Mouse (Mus musculus) MEL (cell line): ENCODE measurements around the gene Sez6. TPM values are rescaled to one million over a fixed set of nuclear protein-coding genes. Genes with fewer than 3 reads are reported as not detected.

ENCODE experiments used
- DNase-seq: peaks from one replicate; pipeline ENCODE4 v3.0.0; 2011; ENCODE audit warnings: low read depth, low spot score
- H3K27ac ChIP-seq: 2 replicates; pipeline ENCODE4 v1.5.1; 2012; ENCODE audit warnings: low read depth, mild to moderate bottlenecking, control low read depth, low read length, moderate library complexity; ENCODE audit not compliant: control insufficient read depth
- H3K27me3 ChIP-seq, 2 experiments: fragments of 150-350 bp in 1 of 2; sonication (generic) in 1 of 2; 2 replicates each; pipeline ENCODE4 v1.6.1; 2012; ENCODE audit warnings: low read length in 2 of 2, mild to moderate bottlenecking in 2 of 2, improper control_type of control experiment in 1 of 2, moderate library complexity in 1 of 2; ENCODE audit not compliant: insufficient read depth in 2 of 2, control insufficient read depth in 1 of 2
- H3K36me3 ChIP-seq, 2 experiments: 2 replicates each; pipeline ENCODE4 v1.6.1; 2012 to 2014; ENCODE audit warnings: low read length in 2 of 2, improper control_type of control experiment in 1 of 2, inconsistent platforms in 1 of 2, mild to moderate bottlenecking in 1 of 2; ENCODE audit not compliant: insufficient read depth in 2 of 2, control insufficient read depth in 1 of 2
- H3K4me1 ChIP-seq, 2 experiments: fragments of 150-350 bp in 1 of 2; sonication (generic) in 1 of 2; 2 replicates each; pipeline ENCODE4 v1.6.1; 2012; ENCODE audit warnings: low read length in 2 of 2, improper control_type of control experiment in 1 of 2, mild to moderate bottlenecking in 1 of 2; ENCODE audit not compliant: insufficient read depth in 2 of 2, control insufficient read depth in 1 of 2
- H3K4me3 ChIP-seq, 2 experiments: fragments of 150-350 bp in 1 of 2; sonication (generic) in 1 of 2; 2 replicates each; pipeline ENCODE4 v1.5.1; 2012; ENCODE audit warnings: low read depth in 2 of 2, low read length in 2 of 2, mild to moderate bottlenecking in 2 of 2, moderate library complexity in 2 of 2, control low read depth in 1 of 2, improper control_type of control experiment in 1 of 2; ENCODE audit not compliant: control insufficient read depth in 1 of 2, insufficient read depth in 1 of 2
- H3K79me2 ChIP-seq: 2 replicates; pipeline ENCODE4 v1.6.1; 2012; ENCODE audit warnings: mild to moderate bottlenecking, low read length, moderate library complexity; ENCODE audit not compliant: control insufficient read depth, poor library complexity, insufficient read depth
- H3K9ac ChIP-seq: 2 replicates; pipeline ENCODE4 v1.6.1; 2012; ENCODE audit warnings: low read depth, mild to moderate bottlenecking, control low read depth, low read length, moderate library complexity; ENCODE audit not compliant: control insufficient read depth, poor library complexity, severe bottlenecking
- H3K9me3 ChIP-seq: fragments of 150-350 bp; sonication (generic); replicated peaks from 2 replicates; pipeline ENCODE4 v1.6.1; 2012; ENCODE audit warnings: mild to moderate bottlenecking, low read length, improper control_type of control experiment, moderate library complexity; ENCODE audit not compliant: insufficient read depth
- CHD2 ChIP-seq: IDR thresholded peaks from 2 replicates; pipeline ENCODE4 v1.6.1; 2011; ENCODE audit warnings: low read length, improper control_type of control experiment
- CTCF ChIP-seq, 3 experiments: IDR thresholded peaks in 2 of 3; conservative IDR thresholded peaks in 1 of 3; 2 replicates each; pipeline ENCODE4 v1.5.1; 2011 to 2012; ENCODE audit warnings: low read length in 3 of 3, low read depth in 2 of 3, mild to moderate bottlenecking in 2 of 3, improper control_type of control experiment in 1 of 3, inconsistent platforms in 1 of 3, mixed read lengths in 1 of 3, moderate library complexity in 1 of 3; ENCODE audit not compliant: control insufficient read depth in 1 of 3, insufficient read depth in 1 of 3, poor library complexity in 1 of 3, severe bottlenecking in 1 of 3
- ELF1 ChIP-seq: IDR thresholded peaks from 2 replicates; pipeline ENCODE4 v1.6.1; 2014; ENCODE audit warnings: low read depth, mild to moderate bottlenecking, inconsistent platforms, low read length, improper control_type of control experiment, moderate library complexity
- GATA1 ChIP-seq: IDR thresholded peaks from 2 replicates; pipeline ENCODE4 v1.6.1; 2011; ENCODE audit warnings: low read depth, low read length, improper control_type of control experiment
- HCFC1 ChIP-seq: IDR thresholded peaks from 2 replicates; pipeline ENCODE4 v1.6.1; 2012; ENCODE audit warnings: low read depth, mild to moderate bottlenecking, inconsistent platforms, low read length, improper control_type of control experiment, moderate library complexity
- JUND ChIP-seq: IDR thresholded peaks from 2 replicates; pipeline ENCODE4 v1.6.1; 2011; ENCODE audit warnings: low read depth, mild to moderate bottlenecking, improper control_type of control experiment, low read length
- MXI1 ChIP-seq: IDR thresholded peaks from 2 replicates; pipeline ENCODE4 v1.6.1; 2011; ENCODE audit warnings: mild to moderate bottlenecking, low read depth, low read length, improper control_type of control experiment
- MYC ChIP-seq: IDR thresholded peaks from 2 replicates; pipeline ENCODE4 v1.6.1; 2011; ENCODE audit warnings: low read depth, mild to moderate bottlenecking, low read length, improper control_type of control experiment, moderate library complexity
- NELFE ChIP-seq: IDR thresholded peaks from 2 replicates; pipeline ENCODE4 v1.6.1; 2011; ENCODE audit warnings: low read depth, low read length, improper control_type of control experiment
- NRF1 ChIP-seq: IDR thresholded peaks from 2 replicates; pipeline ENCODE4 v1.6.1; 2014; ENCODE audit warnings: low read depth, mild to moderate bottlenecking, inconsistent platforms, low read length, improper control_type of control experiment, moderate library complexity; ENCODE audit not compliant: poor library complexity, insufficient read depth, severe bottlenecking
- POLR2A ChIP-seq, 2 experiments: IDR thresholded peaks; 2 replicates each; pipeline ENCODE4 v1.6.1; 2011 to 2012; ENCODE audit warnings: low read length in 2 of 2, mild to moderate bottlenecking in 2 of 2, control low read depth in 1 of 2, improper control_type of control experiment in 1 of 2, low read depth in 1 of 2, moderate library complexity in 1 of 2; ENCODE audit not compliant: control insufficient read depth in 1 of 2, insufficient read depth in 1 of 2, poor library complexity in 1 of 2
- RCOR1 ChIP-seq: IDR thresholded peaks from 2 replicates; pipeline ENCODE4 v1.6.1; 2012; ENCODE audit warnings: low read depth, mild to moderate bottlenecking, inconsistent platforms, low read length, improper control_type of control experiment
- SIN3A ChIP-seq: IDR thresholded peaks from 2 replicates; pipeline ENCODE4 v1.6.1; 2012; ENCODE audit warnings: low read length, improper control_type of control experiment, inconsistent platforms
- TBP ChIP-seq: IDR thresholded peaks from 2 replicates; pipeline ENCODE4 v1.8.0; 2011; ENCODE audit warnings: low read depth, low read length, improper control_type of control experiment
- TCF12 ChIP-seq: IDR thresholded peaks from 2 replicates; pipeline ENCODE4 v1.6.1; 2014; ENCODE audit warnings: low read depth, mild to moderate bottlenecking, inconsistent platforms, low read length, improper control_type of control experiment, moderate library complexity
- ZMIZ1 ChIP-seq: IDR thresholded peaks from 2 replicates; pipeline ENCODE4 v1.6.1; 2012; ENCODE audit warnings: low read depth, mild to moderate bottlenecking, inconsistent platforms, low read length, improper control_type of control experiment, moderate library complexity
- polyA plus RNA-seq, 2 experiments: library from polyadenylated mRNA; stranded (reverse) in 1 of 2; unstranded in 1 of 2; fragments of >175 nt in 1 of 2; fragments of >200 nt in 1 of 2; gene quantifications; 2 replicates each; pipeline versions ENCODE4 v1.2.1 to v1.2.4; 2012; ENCODE audit warnings: low replicate concordance in 2 of 2, low read depth in 1 of 2; ENCODE audit not compliant: insufficient read length in 2 of 2, insufficient read depth in 1 of 2, missing spikeins in 1 of 2
- total RNA-seq: library from RNA; depleted of rRNA; stranded (reverse); fragments of 300-350 nt; gene quantifications from 2 replicates; pipeline ENCODE4 v1.2.3, GENCODE M21; 2012

Sez6 gene
- total and polyA plus RNA-seq, 3 experiments = 0.04 TPM; not detected in 2

DNA sequence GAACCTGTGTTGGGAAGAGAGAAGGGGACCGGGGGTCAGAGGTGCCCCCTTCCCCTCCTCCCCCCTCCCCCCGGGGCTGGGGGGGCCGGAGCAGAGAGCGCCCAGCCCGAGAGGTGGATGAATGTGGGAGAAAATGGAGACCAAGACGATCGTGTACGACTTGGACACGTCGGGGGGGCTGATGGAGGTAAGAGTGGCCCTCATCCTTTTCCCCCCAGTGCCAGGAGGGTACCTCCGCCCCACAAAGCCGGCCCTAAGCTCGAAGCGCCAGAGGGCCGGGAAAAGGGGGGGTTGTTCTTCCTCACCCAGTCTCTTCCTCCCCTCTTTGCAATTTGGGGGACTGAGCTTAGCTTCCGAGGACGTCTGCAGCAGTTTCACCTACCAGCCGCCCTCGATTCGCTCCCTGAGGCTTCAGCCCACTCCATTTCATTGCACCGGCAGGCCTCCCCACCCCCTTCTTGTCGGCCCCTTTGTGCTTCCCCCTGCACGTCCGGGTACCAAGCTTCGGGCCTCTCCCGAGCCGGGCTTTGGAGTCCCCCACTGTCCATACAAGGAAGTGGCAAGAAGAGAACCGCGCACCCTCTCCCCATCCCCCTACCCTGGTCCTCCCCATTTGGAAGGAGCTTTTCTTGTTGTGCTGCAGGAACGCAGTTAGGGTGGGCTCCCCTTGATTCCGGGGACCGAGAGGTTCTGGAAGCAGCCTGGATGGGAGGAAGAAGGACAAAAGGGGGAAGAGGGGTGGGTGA lies 52.8 kb downstream of the Sez6 start:
- Histone ChIP-seq H3K4me1 (peaks cover 0 to 15% of the 10 kb centered on the region in 2 experiments; a peak in 2 of 4 replicates), H3K27me3 (no peaks in the 10 kb centered on the region), H3K27ac (peak overlapping the region; percentile 77), H3K9me3 (no peaks in the 10 kb centered on the region), H3K79me2 (peaks cover 44% of the 10 kb centered on the region), H3K9ac (peak overlapping the region; percentile 98), H3K4me3 (peak overlapping the region; percentile 88 to 93), H3K36me3 (peaks cover 7 to 24% of the 10 kb centered on the region in 2 experiments)
- DNase-seq = peak; percentile 83
- TF ChIP-seq ELF1 (peak; percentile 75), TBP (no peak), GATA1 (no peak), CHD2 (peak; percentile 31; the same call in 1 of the 2 replicates), HCFC1 (peak; percentile 62), RCOR1 (0 out of 2 replicates have a peak, but pooled peaks have one; percentile 18), CTCF (IDR thresholded peaks at IDR 0.05 in 2 of 3, conservative IDR thresholded peaks at IDR 0.05 in 1 of 3; ENCODE audit: control insufficient read depth in 1 of 3, insufficient read depth in 1 of 3, low read depth in 2 of 3, low read length in 3 of 3, poor library complexity in 1 of 3, severe bottlenecking in 1 of 3) (0 out of 6 replicates have a peak, but pooled peaks of 1 of the 3 experiments have one; percentile 0), NELFE (peak; percentile 14), NRF1 (0 out of 2 replicates have a peak, but pooled peaks have one; percentile 11), TCF12 (0 out of 2 replicates have a peak, but pooled peaks have one; percentile 29), SIN3A (peak; percentile 62), ZMIZ1 (no peak), MYC (no peak), POLR2A (IDR thresholded peaks at IDR 0.05; ENCODE audit: control insufficient read depth in 1 of 2, insufficient read depth in 1 of 2, low read depth in 1 of 2, low read length in 2 of 2, poor library complexity in 1 of 2) (0 out of 4 replicates have a peak, but pooled peaks of 1 of the 2 experiments have one; percentile 31)

DNA sequence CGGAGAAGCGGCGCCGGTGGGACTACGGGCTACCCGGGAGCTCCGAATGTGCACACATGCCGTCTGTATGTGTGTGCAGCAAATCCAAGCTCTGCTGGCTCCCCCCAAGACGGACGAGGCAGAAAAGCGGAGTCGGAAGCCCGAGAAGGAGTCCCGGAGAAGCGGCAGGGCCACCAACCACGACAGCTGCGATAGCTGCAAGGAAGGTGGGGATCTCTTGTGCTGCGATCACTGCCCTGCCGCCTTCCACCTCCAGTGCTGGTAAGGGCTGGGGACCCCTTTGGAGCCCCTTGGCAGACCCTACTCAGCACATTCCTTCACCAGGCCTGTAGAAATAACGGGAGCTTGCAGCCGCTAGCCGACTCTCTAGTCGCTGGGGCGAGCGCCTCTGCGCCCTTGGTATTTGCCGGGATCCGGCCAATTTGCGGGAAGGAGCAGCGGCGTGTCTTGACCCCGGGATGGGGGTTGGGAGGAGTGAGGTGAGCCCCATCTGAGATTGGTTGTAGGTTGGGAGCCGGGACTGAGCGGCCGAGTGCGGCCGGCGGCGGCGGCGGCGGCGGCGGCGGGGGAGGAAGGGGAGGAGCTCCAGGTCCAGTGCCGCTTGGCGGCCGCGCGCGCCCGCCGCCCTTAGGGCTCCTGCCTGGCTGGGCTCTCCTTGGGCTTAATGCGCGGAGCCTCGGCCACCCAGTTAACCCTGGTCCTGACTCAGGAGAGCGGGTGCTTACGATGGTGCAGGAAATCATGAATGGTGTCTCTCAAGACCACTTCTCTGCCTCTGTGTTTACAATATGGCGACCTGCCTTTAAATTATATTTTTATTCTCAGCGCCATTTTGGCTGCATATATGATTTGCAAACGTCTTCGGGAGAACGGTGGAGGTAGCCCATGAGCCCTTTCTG lies 53.6 kb downstream of the Sez6 start:
- DNase-seq = peak; percentile 80
- Histone ChIP-seq H3K9me3 (no peaks in the 10 kb centered on the region), H3K27me3 (no peaks in the 10 kb centered on the region), H3K79me2 (peaks cover 51% of the 10 kb centered on the region), H3K4me3 (peak overlapping the region; percentile 88 to 93), H3K27ac (peak overlapping the region; percentile 77), H3K9ac (peak overlapping the region; percentile 98), H3K4me1 (peaks cover 0 to 15% of the 10 kb centered on the region in 2 experiments; a peak in 2 of 4 replicates)
- TF ChIP-seq SIN3A (peak; percentile 48; the same call in 1 of the 2 replicates), CTCF (IDR thresholded peaks at IDR 0.05 in 2 of 3, conservative IDR thresholded peaks at IDR 0.05 in 1 of 3; ENCODE audit: control insufficient read depth in 1 of 3, insufficient read depth in 1 of 3, low read depth in 2 of 3, low read length in 3 of 3, poor library complexity in 1 of 3, severe bottlenecking in 1 of 3) (0 out of 6 replicates have a peak, but pooled peaks of 1 of the 3 experiments have one; percentile 5), ZMIZ1 (0 out of 2 replicates have a peak, but pooled peaks have one; percentile 30), JUND (no peak), MXI1 (0 out of 2 replicates have a peak, but pooled peaks have one; percentile 17), POLR2A (IDR thresholded peaks at IDR 0.05; ENCODE audit: control insufficient read depth in 1 of 2, insufficient read depth in 1 of 2, low read depth in 1 of 2, low read length in 2 of 2, poor library complexity in 1 of 2) (peak; percentile 15 to 37; a peak in 2 of 4 replicates)
- TF ChIP-seq, all 39 proteins: peak for 5
- peaks cover 9 to 24% of the 10 kb centered on the region in 2 experiments for H3K36me3 ChIP-seq
